In genomic region chr8:93972211-93972610, GRCm38 (mm10) we compare ENCODE assay signal across 26 mouse cellular contexts. TPM values are rescaled to one million over a fixed set of nuclear protein-coding genes. Genes with fewer than 3 reads are reported as not detected.
DNase-seq lines count a peak whose midpoint lies in the region; ATAC-seq and TF ChIP-seq lines count a peak whose summit lies in the region.
"Had no signal": no experiment of that assay in that cellular context is flagged by ENCODE, and none has a peak within 500 bp of the region (broad histone marks: within the 10 kb centered on the region; RNA-seq: fewer than 3 reads in every experiment).

No protein-coding gene starts in this region.

- H3K4me2 ChIP-seq in midbrain, embryonic 13.5 days (replicated peaks), result no peak overlapping the region
- H3K4me2 ChIP-seq: embryonic facial prominence, embryonic 12.5 days; forebrain, embryonic 12.5 days; forebrain, embryonic 15.5 days; heart, embryonic 12.5 days; heart, embryonic 15.5 days; hindbrain, embryonic 14.5 days had no signal

- no peak overlapping the region for H3K9ac ChIP-seq in midbrain, embryonic 13.5 days (replicated peaks)
- H3K9ac ChIP-seq: embryonic facial prominence, embryonic 12.5 days; forebrain, embryonic 12.5 days; forebrain, embryonic 15.5 days; heart, embryonic 12.5 days; heart, embryonic 15.5 days; hindbrain, embryonic 14.5 days had no signal

- peak; percentile 71 for DNase-seq in heart, adult 11 months
- no peak for DNase-seq in heart, postnatal 4 days
- no peak for DNase-seq in left cerebral cortex, adult 2 months (ENCODE audit: extremely low spot score in 1 of 2, low spot score in 2 of 2)
- no peak for DNase-seq in left cerebral cortex, postnatal 14 days (ENCODE audit: low spot score in 2 of 2)
- no peak for DNase-seq in midbrain, embryonic 10.5 days (ENCODE audit: low spot score)
- peak; percentile 28 for DNase-seq in testis, postnatal 10 days (ENCODE audit: low spot score)
- DNase-seq in testis, postnatal 14 days (ENCODE audit: low spot score), result no peak
- DNase-seq: adrenal gland, adult 2 months; adrenal gland, postnatal 14 days; cerebellum, adult 11-12 months; cerebellum, adult 8-10 months; cerebellum, postnatal 10 days; cerebellum, postnatal 36 days; gastrocnemius, postnatal 25 days; heart, postnatal 10 days; heart, postnatal 36 days had no signal

- no peaks in the 10 kb centered on the region for H3K9me3 ChIP-seq in midbrain, embryonic 13.5 days
- no peaks in the 10 kb centered on the region for H3K9me3 ChIP-seq in midbrain, embryonic 10.5 days (replicated peaks)
- H3K9me3 ChIP-seq: embryonic facial prominence, embryonic 12.5 days; forebrain, embryonic 12.5 days; forebrain, embryonic 15.5 days; heart, embryonic 12.5 days; heart, embryonic 15.5 days had no signal

- no peak overlapping the region for H3K4me3 ChIP-seq in left cerebral cortex, adult 2 months
- no peak overlapping the region for H3K4me3 ChIP-seq in midbrain, embryonic 13.5 days (replicated peaks)
- H3K4me3 ChIP-seq in midbrain, embryonic 10.5 days, result no peak overlapping the region
- H3K4me3 ChIP-seq: embryonic facial prominence, embryonic 12.5 days; erythroblast, embryonic 14.5 days; forebrain, embryonic 12.5 days; forebrain, embryonic 15.5 days; heart, embryonic 12.5 days; heart, embryonic 15.5 days had no signal

- intact Hi-C loops in left cerebral cortex, adult 2 months (cut with DNase I), result no loop called here
- intact Hi-C loops in left cerebral cortex, postnatal 14 days (cut with DNase I), result no loop called here

- H3K27me3 ChIP-seq in midbrain, embryonic 13.5 days, result no peaks in the 10 kb centered on the region
- H3K27me3 ChIP-seq in midbrain, embryonic 10.5 days (ENCODE audit: low read depth, poor library complexity, severe bottlenecking), result no peaks in the 10 kb centered on the region
- H3K27me3 ChIP-seq: embryonic facial prominence, embryonic 12.5 days; forebrain, embryonic 12.5 days; forebrain, embryonic 15.5 days; heart, embryonic 12.5 days; heart, embryonic 15.5 days had no signal

- WGBS in midbrain, embryonic 13.5 days, result 78% methylated on average over 5 of the region's 5 CpGs
- 85% methylated on average over 5 of the region's 5 CpGs for WGBS in midbrain, embryonic 10.5 days

- peaks cover 74% of the 10 kb centered on the region for H3K36me3 ChIP-seq in midbrain, embryonic 13.5 days
- H3K36me3 ChIP-seq in midbrain, embryonic 10.5 days, result peaks cover 75% of the 10 kb centered on the region

- no peaks in the 10 kb centered on the region for H3K4me1 ChIP-seq in midbrain, embryonic 13.5 days (replicated peaks)
- H3K4me1 ChIP-seq in midbrain, embryonic 10.5 days, result peaks cover 3% of the 10 kb centered on the region; the same call in 1 of the 2 replicates
- H3K4me1 ChIP-seq: forebrain, embryonic 12.5 days; forebrain, embryonic 15.5 days; heart, embryonic 15.5 days had no signal

- peak overlapping the region; percentile 20; the same call in 1 of the 2 replicates for H3K27ac ChIP-seq in left cerebral cortex, adult 2 months
- H3K27ac ChIP-seq in midbrain, embryonic 13.5 days, result 0 out of 2 replicates have a peak overlapping the region, but pooled peaks have one; percentile 8
- H3K27ac ChIP-seq in midbrain, embryonic 10.5 days (replicated peaks), result no peak overlapping the region
- H3K27ac ChIP-seq: embryonic facial prominence, embryonic 12.5 days; forebrain, embryonic 12.5 days; forebrain, embryonic 15.5 days; heart, embryonic 15.5 days; hindbrain, embryonic 14.5 days; hindbrain, postnatal 0 days had no signal

- no peak for ATAC-seq in midbrain, embryonic 13.5 days
- ATAC-seq: CD4-positive, CD25-positive, alpha-beta regulatory T cell, adult 4 months; forebrain, embryonic 15.5 days; hindbrain, postnatal 0 days had no signal

- TF ChIP-seq CTCF in left cerebral cortex, adult 2 months (IDR thresholded peaks at IDR 0.05), result no peak

RNA-seq across cellular contexts. Expression of gene Amfr, which starts 40.4 kb away (rescaled TPM):
- total RNA-seq in heart, postnatal 4 days (2021), result 100 to 1,000 TPM; 134 to 137 TPM
- 100 to 1,000 TPM; 114 to 118 TPM for total RNA-seq in left cerebral cortex, adult 2 months (2021)
- total RNA-seq in left cerebral cortex, postnatal 14 days (2021), result 100 to 1,000 TPM; 119 to 126 TPM
- 58.1 and 64.7 TPM in 2 replicates for polyA plus RNA-seq in midbrain, embryonic 13.5 days (2015; fragmentation: Nextera tagmentation; extraction: Ambion mirVana)
- 47.0 and 50.8 TPM in 2 replicates for polyA plus RNA-seq in midbrain, embryonic 10.5 days (2016; fragmentation: Nextera tagmentation; extraction: Ambion mirVana)

Comparison
In these comparisons a context has a peak if more than half of its experiments do, and no peak if none do; other contexts are left out.
1. DNase-seq: peak in heart, adult 11 months (single experiment) and testis, postnatal 10 days (single experiment); none in heart, postnatal 4 days (single experiment), left cerebral cortex, adult 2 months (0 of 2), left cerebral cortex, postnatal 14 days (0 of 2), midbrain, embryonic 10.5 days (single experiment) and testis, postnatal 14 days (single experiment).